Mouse (Mus musculus) liver, postnatal 0 days (tissue): ENCODE data around the gene Cacna1a.

Experiments
- CTCF ChIP-seq: sonication (generic); IDR thresholded peaks from 2 replicates; pipeline ENCODE4 v1.5.1; 2016; ENCODE audit warnings: antibody characterized with exemption, low read depth
- EP300 ChIP-seq: IDR thresholded peaks from 2 replicates; pipeline ENCODE4 v1.6.1; 2016; ENCODE audit warnings: antibody characterized with exemption, low read depth, mild to moderate bottlenecking

DNA sequence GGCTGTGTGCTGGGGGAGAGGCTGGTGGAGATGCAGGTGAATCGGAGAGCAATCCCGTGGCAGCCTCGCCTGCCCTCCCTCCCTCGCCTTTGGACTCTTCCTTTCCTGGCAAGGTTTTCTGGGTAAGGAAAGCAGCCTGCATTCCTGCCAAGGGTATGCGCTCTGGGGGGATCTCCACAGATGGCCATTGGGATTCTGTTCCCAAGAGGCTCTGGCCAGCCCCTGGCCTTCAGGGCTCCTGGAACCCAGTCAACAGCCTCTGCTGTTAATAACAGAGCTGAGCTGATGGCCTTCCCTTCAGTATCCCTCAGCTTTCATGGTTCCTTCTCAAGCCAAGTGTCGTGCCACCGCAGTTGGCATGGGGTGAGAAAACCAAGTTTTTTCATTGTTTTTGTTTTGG lies 51.6 kb downstream of the Cacna1a start:
- TF ChIP-seq CTCF: no peak
- no peak for TF ChIP-seq EP300
